7 mouse cellular contexts compared by ENCODE assay signal in the genomic region with DNA sequence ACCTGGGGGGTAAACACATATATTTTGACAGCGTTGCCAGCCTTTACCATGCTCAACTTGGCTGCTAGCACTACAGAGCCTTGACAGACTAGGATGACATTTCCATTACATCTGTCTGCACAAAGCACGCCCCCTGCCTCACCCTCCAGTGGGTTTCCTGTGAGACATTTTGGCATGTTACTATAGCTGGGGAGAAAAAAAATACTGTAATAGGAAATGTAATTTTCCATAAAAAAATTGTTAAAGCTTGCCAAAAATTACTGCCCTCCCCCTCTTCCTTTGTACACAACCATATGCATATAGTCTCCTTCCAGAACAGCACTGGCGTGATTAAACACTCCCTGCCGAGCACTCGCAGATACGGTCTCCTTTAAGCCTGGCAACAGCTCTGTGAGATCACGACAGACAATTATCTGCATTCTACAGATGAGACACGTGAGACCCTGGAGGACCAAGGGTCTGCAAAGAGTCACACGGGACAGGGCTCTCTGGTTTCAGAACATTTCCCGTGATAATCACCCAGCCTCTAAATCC. TPM values are rescaled to one million over a fixed set of nuclear protein-coding genes. Genes with fewer than 3 reads are reported as not detected.
DNase-seq lines count a peak whose midpoint lies in the region; ATAC-seq lines count a peak whose summit lies in the region.

No protein-coding gene starts in this region.

- H3K9ac ChIP-seq in kidney, embryonic 16.5 days (replicated peaks; ENCODE audit: low read length), result 0 out of 2 replicates have a peak overlapping the region, but pooled peaks have one; percentile 5
- H3K9ac ChIP-seq in embryonic facial prominence, embryonic 15.5 days, result no peak overlapping the region
- H3K9ac ChIP-seq in limb, embryonic 15.5 days, result no peak overlapping the region

- DNase-seq in kidney, postnatal 25 days, result no peak
- DNase-seq in brain, adult 2 months (ENCODE audit: low read depth, low spot score), result peak; percentile 66
- DNase-seq in yolk sac, embryonic 10.5 days (ENCODE audit: low spot score), result no peak
- DNase-seq in spleen, postnatal 4 days (ENCODE audit: low spot score in 2 of 2), result no peak

- peak; percentile 52; the same call in 1 of the 2 replicates for ATAC-seq in kidney, embryonic 16.5 days (ENCODE audit: low FRiP score, low TSS enrichment)
- ATAC-seq in embryonic facial prominence, embryonic 15.5 days (ENCODE audit: insufficient number of reproducible peaks, low FRiP score, low TSS enrichment, low read depth), result peak; percentile 82
- ATAC-seq in limb, embryonic 15.5 days (ENCODE audit: insufficient number of reproducible peaks, low FRiP score, low TSS enrichment, low read depth), result peak; percentile 26

- WGBS in kidney, embryonic 16.5 days, result 48% methylated on average over 10 of the region's 10 CpGs
- WGBS in embryonic facial prominence, embryonic 15.5 days, result 19% methylated on average over 10 of the region's 10 CpGs
- 15% methylated on average over 10 of the region's 10 CpGs for WGBS in limb, embryonic 15.5 days

- H3K4me1 ChIP-seq in kidney, embryonic 16.5 days (ENCODE audit: insufficient read depth, low read length), result peaks cover 7% of the 10 kb centered on the region; the same call in 1 of the 2 replicates
- H3K4me1 ChIP-seq in embryonic facial prominence, embryonic 15.5 days, result peaks cover 16% of the 10 kb centered on the region
- peaks cover 16% of the 10 kb centered on the region for H3K4me1 ChIP-seq in limb, embryonic 15.5 days

- no peak overlapping the region for H3K27ac ChIP-seq in kidney, embryonic 16.5 days (ENCODE audit: low read length)
- peak overlapping the region; percentile 65 for H3K27ac ChIP-seq in embryonic facial prominence, embryonic 15.5 days (replicated peaks)
- peak overlapping the region; percentile 61 for H3K27ac ChIP-seq in limb, embryonic 15.5 days

- no peak overlapping the region for H3K4me3 ChIP-seq in kidney, embryonic 16.5 days (ENCODE audit: low read length)
- no peak overlapping the region for H3K4me3 ChIP-seq in embryonic facial prominence, embryonic 15.5 days (replicated peaks)
- no peak overlapping the region for H3K4me3 ChIP-seq in limb, embryonic 15.5 days

- no peaks in the 10 kb centered on the region for H3K27me3 ChIP-seq in kidney, embryonic 16.5 days (ENCODE audit: insufficient read depth, low read length)
- H3K27me3 ChIP-seq in embryonic facial prominence, embryonic 15.5 days, result no peaks in the 10 kb centered on the region
- no peaks in the 10 kb centered on the region for H3K27me3 ChIP-seq in limb, embryonic 15.5 days

- no peaks in the 10 kb centered on the region for H3K9me3 ChIP-seq in kidney, embryonic 16.5 days (ENCODE audit: low read length)
- H3K9me3 ChIP-seq in embryonic facial prominence, embryonic 15.5 days (replicated peaks), result no peaks in the 10 kb centered on the region
- H3K9me3 ChIP-seq in limb, embryonic 15.5 days, result no peaks in the 10 kb centered on the region

- H3K4me2 ChIP-seq in kidney, embryonic 16.5 days (replicated peaks; ENCODE audit: low read depth, low read length), result no peak overlapping the region
- H3K4me2 ChIP-seq in embryonic facial prominence, embryonic 15.5 days (replicated peaks), result 0 out of 2 replicates have a peak overlapping the region, but pooled peaks have one; percentile 21
- H3K4me2 ChIP-seq in limb, embryonic 15.5 days, result peak overlapping the region; percentile 29

- peaks cover 27% of the 10 kb centered on the region for H3K36me3 ChIP-seq in kidney, embryonic 16.5 days (ENCODE audit: insufficient read depth, low read length)
- peaks cover 28% of the 10 kb centered on the region for H3K36me3 ChIP-seq in embryonic facial prominence, embryonic 15.5 days
- H3K36me3 ChIP-seq in limb, embryonic 15.5 days, result peaks cover 24% of the 10 kb centered on the region

RNA-seq across cellular contexts. Expression of gene Nars2, which starts 52.2 kb away (rescaled TPM):
- 30.8 and 31.6 TPM in 2 replicates for polyA plus RNA-seq in kidney, embryonic 16.5 days (2015; fragmentation: Nextera tagmentation; extraction: Ambion mirVana)
- polyA plus RNA-seq in embryonic facial prominence, embryonic 15.5 days (2015; fragmentation: Nextera tagmentation; extraction: Ambion mirVana), result 20.5 and 22.7 TPM in 2 replicates
- 19.2 and 25.1 TPM in 2 replicates for polyA plus RNA-seq in limb, embryonic 15.5 days (2015; fragmentation: Nextera tagmentation; extraction: Ambion mirVana)

Comparison
In these comparisons a context has a peak if more than half of its experiments do, and no peak if none do; other contexts are left out.
1. ATAC-seq: peak in every context shown above with its lines; median percentile 82 in embryonic facial prominence, embryonic 15.5 days; 52 in kidney, embryonic 16.5 days; 26 in limb, embryonic 15.5 days.